In the genomic region with DNA sequence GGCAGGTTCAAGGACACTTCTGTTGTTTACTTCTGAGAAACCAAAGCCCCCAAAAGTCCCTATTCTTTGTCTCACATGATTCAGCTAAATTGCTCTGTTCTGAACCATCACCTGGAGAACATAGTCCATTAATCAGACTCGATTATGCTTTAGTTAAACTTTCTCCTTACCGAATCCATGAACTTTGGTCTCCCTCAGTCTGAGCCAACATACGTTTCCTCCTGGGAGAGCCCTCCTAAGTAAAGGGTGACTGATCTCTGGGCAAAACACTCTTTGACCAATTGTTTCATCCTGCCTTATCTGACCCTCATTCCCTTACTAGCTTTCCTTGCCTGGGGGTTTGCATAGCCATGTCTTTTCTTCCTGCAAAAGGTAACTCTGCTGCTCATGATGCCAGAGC, we compare ENCODE assay signal across 12 mouse cellular contexts.
"Had no signal": no experiment of that assay in that cellular context is flagged by ENCODE, and none has a peak within 500 bp of the region (broad histone marks: within the 10 kb centered on the region; RNA-seq: fewer than 3 reads in every experiment).

No protein-coding gene starts in this region.

- H3K9ac ChIP-seq: limb, embryonic 12.5 days; liver, embryonic 13.5 days; liver, postnatal 0 days; lung, embryonic 15.5 days; midbrain, embryonic 12.5 days had no signal

- H3K36me3 ChIP-seq: limb, embryonic 12.5 days; liver, embryonic 13.5 days; lung, embryonic 15.5 days; midbrain, embryonic 12.5 days had no signal

- H3K4me1 ChIP-seq: limb, embryonic 12.5 days; liver, embryonic 13.5 days; lung, embryonic 15.5 days; megakaryocyte, embryonic 14.5 days; midbrain, embryonic 12.5 days had no signal

- H3K9me3 ChIP-seq: limb, embryonic 12.5 days; liver, embryonic 13.5 days; lung, embryonic 15.5 days; midbrain, embryonic 12.5 days had no signal

- H3K27ac ChIP-seq: limb, embryonic 12.5 days; liver, embryonic 13.5 days; lung, embryonic 15.5 days; macrophage; midbrain, embryonic 12.5 days had no signal

- H3K4me3 ChIP-seq: limb, embryonic 12.5 days; liver, embryonic 13.5 days; lung, embryonic 15.5 days; megakaryocyte, embryonic 14.5 days; midbrain, embryonic 12.5 days had no signal

- DNase-seq: liver; liver, embryonic 13.5 days; liver, postnatal 0 days; lung, postnatal 14 days; right cerebral cortex, postnatal 25 days; thymus, postnatal 36 days had no signal

- ATAC-seq: intestine, embryonic 16.5 days; liver, postnatal 0 days had no signal

- H3K27me3 ChIP-seq: limb, embryonic 12.5 days; liver, embryonic 13.5 days; lung, embryonic 15.5 days; megakaryocyte, embryonic 14.5 days; midbrain, embryonic 12.5 days had no signal

- H3K4me2 ChIP-seq: limb, embryonic 12.5 days; liver, embryonic 13.5 days; lung, embryonic 15.5 days; midbrain, embryonic 12.5 days had no signal
